Mouse (Mus musculus) left cerebral cortex, adult 2 months (tissue): ENCODE measurements around the gene 4933411K16Rik. TPM values are rescaled to one million over a fixed set of nuclear protein-coding genes. Genes with fewer than 3 reads are reported as not detected.

ENCODE experiments used
- DNase-seq, 2 experiments: peaks; one replicate each; pipeline ENCODE4 v3.0.0; 2021 to 2022; ENCODE audit warnings: low spot score in 2 of 2, mixed read lengths in 1 of 2; ENCODE audit errors: extremely low spot score in 1 of 2
- H3K27ac ChIP-seq: fragments of 200-600 bp; 2 replicates; pipeline ENCODE4 v1.8.1; 2022
- H3K4me3 ChIP-seq: fragments of 200-600 bp; 2 replicates; pipeline ENCODE4 v1.8.1; 2022
- CTCF ChIP-seq: fragments of 200-600 bp; IDR thresholded peaks from 2 replicates; pipeline ENCODE4 v1.8.1; 2022; ENCODE audit warnings: antibody characterized with exemption, mild to moderate bottlenecking, moderate library complexity
- intact Hi-C: fragments of 180-260 bp; cut with DNase I; formaldehyde crosslinking; loops from one replicate; pipeline ENCODE4 v1.15.1; 2025
- total RNA-seq, 2 experiments: library from RNA; stranded (reverse); gene quantifications; 2 replicates each; pipeline ENCODE4 v1.2.3; 2021

Gene 4933411K16Rik
- total RNA-seq, 2 experiments from 2014 or later, result 0.75 to 1.2 TPM

GRCm38 (mm10) chr19:42036357-42036756 lies 15.7 kb upstream of the 4933411K16Rik start:
- intact Hi-C loops, result loop anchor here (5.0 kb wide), 1 partner anchor 116 kb away; no protein-coding TSS in a partner anchor
- Histone ChIP-seq H3K27ac (no peak overlapping the region), H3K4me3 (no peak overlapping the region)
- no peak for TF ChIP-seq CTCF
- DNase-seq, result no peak

- intact Hi-C loops, result loop anchor here (5.0 kb wide), 1 partner anchor 115 kb away; no protein-coding TSS in a partner anchor
- Histone ChIP-seq H3K27ac (no peak overlapping the region), H3K4me3 (no peak overlapping the region)
- DNase-seq, result no peak
- TF ChIP-seq CTCF, result no peak
Observed at GRCm38 (mm10) chr19:42037167-42037702, 14.8 kb upstream of the 4933411K16Rik start.

- no peak for TF ChIP-seq CTCF
- Histone ChIP-seq H3K27ac (no peak overlapping the region), H3K4me3 (no peak overlapping the region)
- intact Hi-C loops, result loop anchor here (5.0 kb wide), 1 partner anchor 114 kb away; no protein-coding TSS in a partner anchor
- no peak for DNase-seq
Observed at GRCm38 (mm10) chr19:42038310-42038709, 13.7 kb upstream of the 4933411K16Rik start.

- no peak overlapping the region for H3K27ac ChIP-seq
- intact Hi-C loops, result no loop called here
- no peak for DNase-seq
- no peak for TF ChIP-seq CTCF
- no peak overlapping the region for H3K4me3 ChIP-seq
Observed at GRCm38 (mm10) chr19:42043988-42044387, 8.1 kb upstream of the 4933411K16Rik start.

GRCm38 (mm10) chr19:42045269-42046102 lies 6.6 kb upstream of the 4933411K16Rik start, which contains the start of gene Hoga1:
Gene Hoga1, plus strand, starts transcription at chr19:42045610.
- peak; percentile 57 for TF ChIP-seq CTCF
- peak; percentile 28 to 46 for DNase-seq
- intact Hi-C loops, result no loop called here
- Histone ChIP-seq H3K4me3 (peak within 1 kb of the TSS; percentile 37), H3K27ac (no peak within 1 kb of the TSS)

- Histone ChIP-seq H3K27ac (no peak overlapping the region), H3K4me3 (no peak overlapping the region)
- DNase-seq, result no peak
- no peak for TF ChIP-seq CTCF
- intact Hi-C loops, result no loop called here
Observed at GRCm38 (mm10) chr19:42050251-42050650, 1.8 kb upstream of the 4933411K16Rik start.

GRCm38 (mm10) chr19:42051351-42051750 lies 697 bp upstream of the 4933411K16Rik start:
- intact Hi-C loops, result no loop called here
- TF ChIP-seq CTCF, result no peak
- H3K4me3 ChIP-seq, result no peak overlapping the region
- no peak for DNase-seq
- no peak overlapping the region for H3K27ac ChIP-seq

- Histone ChIP-seq H3K4me3 (no peak overlapping the region), H3K27ac (no peak overlapping the region)
- no peak for DNase-seq
- TF ChIP-seq CTCF, result no peak
- intact Hi-C loops, result no loop called here
Observed at GRCm38 (mm10) chr19:42054255-42054654, 2.2 kb downstream of the 4933411K16Rik start.

- no peak for TF ChIP-seq CTCF
- Histone ChIP-seq H3K4me3 (no peak overlapping the region), H3K27ac (no peak overlapping the region)
- intact Hi-C loops, result no loop called here
- no peak for DNase-seq
Observed at GRCm38 (mm10) chr19:42055881-42056280, 3.8 kb downstream of the 4933411K16Rik start.

- intact Hi-C loops, result no loop called here
Observed at GRCm38 (mm10) chr19:42056719-42057409, 4.8 kb downstream of the 4933411K16Rik start.

GRCm38 (mm10) chr19:42058426-42058825 lies 6.4 kb downstream of the 4933411K16Rik start:
- Histone ChIP-seq H3K27ac (no peak overlapping the region), H3K4me3 (no peak overlapping the region)
- DNase-seq, result no peak
- intact Hi-C loops, result no loop called here
- no peak for TF ChIP-seq CTCF

More at GRCm38 (mm10) chr19:42056719-42057409, 4.8 kb downstream of the 4933411K16Rik start:
- no peak for TF ChIP-seq CTCF
- no peak for DNase-seq
- no peak overlapping the region for H3K27ac ChIP-seq
- H3K4me3 ChIP-seq, result no peak overlapping the region

GRCm38 (mm10) chr19:42061443-42061842 lies 9.4 kb downstream of the 4933411K16Rik start:
- no peak overlapping the region for H3K27ac ChIP-seq
- no peak for DNase-seq
- no peak for TF ChIP-seq CTCF
- intact Hi-C loops, result no loop called here
- no peak overlapping the region for H3K4me3 ChIP-seq
